Mouse (Mus musculus) brain, embryonic 14.5 days (tissue): ENCODE results near the gene Car5a.

Source experiments
- CTCF ChIP-seq: fragments of 200-500 bp; IDR thresholded peaks from 2 replicates; pipeline ENCODE4 v1.5.1; 2012; ENCODE audit warnings: inconsistent platforms, mild to moderate bottlenecking, moderate library complexity, borderline replicate concordance; ENCODE audit not compliant: insufficient read depth, insufficient read length; ENCODE audit errors: extremely low read depth
- POLR2A ChIP-seq: fragments of 200-500 bp; IDR thresholded peaks from 2 replicates; pipeline ENCODE4 v1.6.1; 2012; ENCODE audit warnings: mild to moderate bottlenecking, inconsistent platforms, borderline replicate concordance; ENCODE audit not compliant: poor library complexity, insufficient read depth, insufficient read length, severe bottlenecking; ENCODE audit errors: extremely low read depth

DNA sequence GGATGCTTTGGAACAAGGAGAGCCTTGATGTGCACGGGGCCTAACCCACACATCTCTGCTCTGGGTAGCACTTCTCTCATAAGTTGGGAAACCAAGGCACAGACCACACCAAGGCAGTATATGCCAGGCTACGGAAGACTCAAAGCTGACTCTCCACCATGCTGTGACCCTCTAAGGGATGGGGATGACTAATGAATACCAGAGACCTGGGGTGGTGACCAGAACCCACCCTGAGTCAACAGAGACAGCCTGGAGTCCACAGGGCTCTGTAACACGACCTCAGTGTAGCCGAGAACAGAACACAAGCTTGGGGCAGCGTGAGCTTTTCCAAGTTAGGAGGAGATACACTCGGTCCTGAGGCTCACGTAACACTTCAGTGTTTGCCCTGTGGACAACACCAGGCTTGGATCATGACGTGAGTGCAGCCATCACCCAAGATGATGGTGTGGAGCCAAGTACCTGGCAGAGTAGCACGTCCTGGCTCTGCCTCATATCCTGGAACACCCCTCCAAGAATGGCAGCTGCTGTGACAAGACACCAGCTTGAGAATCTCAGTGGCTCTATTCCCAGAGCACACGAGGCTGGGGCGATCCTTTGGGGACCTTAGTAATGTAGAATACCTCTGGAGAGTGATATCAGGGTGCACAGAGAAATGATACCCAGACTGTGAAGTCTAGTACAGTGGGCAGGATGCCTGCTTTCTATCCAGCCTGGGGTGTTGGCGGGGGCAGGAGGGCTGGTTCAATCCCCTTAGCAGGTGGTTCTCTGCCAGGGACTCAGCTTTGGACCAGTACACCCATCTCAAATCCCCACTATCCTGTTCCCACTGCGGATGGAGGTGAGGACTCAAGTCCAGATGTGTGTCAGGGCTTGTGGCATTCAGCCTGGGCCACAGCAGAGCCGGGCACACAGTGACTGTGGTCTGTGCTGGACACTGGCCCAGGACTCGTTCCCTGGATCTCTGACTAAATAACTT, 54.6 kb downstream of the Car5a start:
- TF ChIP-seq CTCF (no peak), POLR2A (no peak)
